Mouse (Mus musculus) forebrain, embryonic 12.5 days (tissue): ENCODE data around the gene Ceacam19. TPM values are rescaled to one million over a fixed set of nuclear protein-coding genes. Genes with fewer than 3 reads are reported as not detected.

Experiments
- ATAC-seq: fragments of 200-750 bp; cut with Nextera tagmentation; 2 replicates; pipeline ENCODE4 v1.8.0; 2017; ENCODE audit warnings: moderate TSS enrichment; ENCODE audit not compliant: low FRiP score
- H3K27ac ChIP-seq: fragments of 300-500 bp; sonication (generic); 2 replicates; pipeline ENCODE4 v1.5.1; 2016; ENCODE audit warnings: mild to moderate bottlenecking
- H3K27me3 ChIP-seq: fragments of 300-500 bp; sonication (generic); 2 replicates; pipeline ENCODE4 v1.6.1; 2016; ENCODE audit warnings: mild to moderate bottlenecking
- H3K36me3 ChIP-seq: fragments of 300-500 bp; sonication (generic); replicated peaks from 2 replicates; pipeline ENCODE4 v1.6.1; 2016; ENCODE audit warnings: mild to moderate bottlenecking
- H3K4me1 ChIP-seq: fragments of 300-500 bp; sonication (generic); 2 replicates; pipeline ENCODE4 v1.6.1; 2016
- H3K4me2 ChIP-seq: fragments of 300-500 bp; sonication (generic); 2 replicates; pipeline ENCODE4 v1.6.1; 2016; ENCODE audit warnings: mild to moderate bottlenecking, moderate library complexity
- H3K4me3 ChIP-seq: fragments of 300-500 bp; sonication (generic); replicated peaks from 2 replicates; pipeline ENCODE4 v1.5.1; 2016; ENCODE audit warnings: mild to moderate bottlenecking
- H3K9ac ChIP-seq: fragments of 300-500 bp; sonication (generic); 2 replicates; pipeline ENCODE4 v1.6.1; 2016; ENCODE audit warnings: mild to moderate bottlenecking
- H3K9me3 ChIP-seq: fragments of 300-500 bp; sonication (generic); 2 replicates; pipeline ENCODE4 v1.6.1; 2016
- WGBS: fragments of 180-500 bp; shearing (Covaris S2); methylation state at CpG from one replicate; pipeline ENCODE4 v1.1.7; 2016; 5-methylcytosine and 5-hydroxymethylcytosine counted together
- polyA plus RNA-seq: library from polyadenylated mRNA; unstranded; fragments of >200 nt; fragmentation: Nextera tagmentation; extraction: Ambion mirVana; gene quantifications from 2 replicates; pipeline ENCODE4 v1.2.1, GENCODE M21; 2016

Gene Ceacam19
- polyA plus RNA-seq, 1 experiment from 2014 or later, result not detected

DNA sequence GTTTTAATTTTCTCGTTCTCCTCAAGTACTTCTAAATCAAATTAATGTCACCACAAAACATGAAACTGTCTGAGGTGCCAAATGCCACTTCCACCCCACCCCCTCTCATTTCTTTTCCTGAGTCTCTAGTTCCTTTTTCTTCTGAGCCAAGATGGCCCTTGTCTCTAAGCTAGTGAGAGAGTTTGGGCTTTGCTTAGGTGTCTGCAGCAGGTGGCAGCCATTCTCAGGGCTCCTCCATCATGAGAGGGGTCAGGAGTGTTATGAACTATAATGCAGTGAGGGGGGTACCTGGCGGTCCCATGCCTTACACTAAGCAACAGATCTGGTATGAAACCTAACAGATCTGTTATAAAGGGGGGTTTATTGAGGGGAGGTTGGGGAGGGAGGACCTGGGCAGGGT, 35.6 kb upstream of the Ceacam19 start:
- no peak for ATAC-seq
- Histone ChIP-seq H3K4me2 (no peak overlapping the region), H3K4me1 (peaks cover 9% of the 10 kb centered on the region; the same call in 1 of the 2 replicates), H3K9ac (no peak overlapping the region), H3K36me3 (no peaks in the 10 kb centered on the region), H3K27ac (no peak overlapping the region), H3K27me3 (no peaks in the 10 kb centered on the region), H3K4me3 (no peak overlapping the region), H3K9me3 (no peaks in the 10 kb centered on the region)
- 47% methylated on average over 2 of the region's 2 CpGs for WGBS

DNA sequence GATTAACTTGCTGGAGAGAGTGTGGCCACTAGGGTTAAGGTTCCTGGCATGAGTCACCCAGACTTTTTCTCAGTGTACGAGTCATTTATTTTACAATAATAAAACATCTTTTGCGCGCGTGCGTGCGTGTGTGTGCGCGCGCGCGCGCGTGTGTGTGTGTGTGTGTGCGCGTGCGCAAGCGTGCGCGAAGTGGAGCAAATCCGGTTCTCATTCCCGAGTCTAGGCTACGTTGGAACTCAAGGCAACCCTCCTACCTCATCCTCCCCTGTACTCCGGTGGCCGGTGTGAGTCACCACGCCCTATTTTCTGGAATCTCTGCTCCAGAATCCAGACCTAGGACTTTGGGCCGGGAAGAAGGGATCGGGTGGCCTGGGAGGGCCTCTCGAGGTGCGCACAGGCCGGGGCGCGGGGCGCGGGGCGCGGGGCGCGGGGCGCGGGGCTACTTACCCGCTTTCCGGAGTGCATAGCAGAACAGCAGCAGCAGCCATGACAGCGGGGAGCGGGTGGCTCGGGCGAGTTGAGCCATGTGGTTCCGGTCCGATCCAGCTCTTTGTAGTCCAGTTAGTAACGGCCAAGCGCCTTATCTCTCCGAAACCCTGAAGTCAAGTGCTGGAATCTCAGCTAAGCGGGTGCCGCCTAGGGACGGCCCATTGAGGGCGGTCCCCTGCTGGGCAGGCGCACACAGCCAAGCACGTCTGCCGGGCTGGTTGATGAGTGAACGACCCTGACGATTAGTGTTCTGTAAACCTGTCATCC, 32.9 kb upstream of the Ceacam19 start, which contains the start of gene Pvr:
Gene Pvr (minus strand): TSS at position 655 of the 756 bp plus-strand sequence.
- Histone ChIP-seq H3K36me3 (peaks cover 4% of the 10 kb centered on the region; the same call in 1 of the 2 replicates), H3K4me2 (peak within 1 kb of the TSS; percentile 84), H3K4me1 (peaks cover 9% of the 10 kb centered on the region; the same call in 1 of the 2 replicates), H3K9ac (peak within 1 kb of the TSS; percentile 77), H3K27ac (0 out of 2 replicates have a peak within 1 kb of the TSS, but pooled peaks have one; percentile 50), H3K4me3 (peak within 1 kb of the TSS; percentile 70), H3K27me3 (no peaks in the 10 kb centered on the region), H3K9me3 (no peaks in the 10 kb centered on the region)
- under 1% methylated on average over 60 of the region's 60 CpGs for WGBS
- ATAC-seq, result peak; percentile 85

DNA sequence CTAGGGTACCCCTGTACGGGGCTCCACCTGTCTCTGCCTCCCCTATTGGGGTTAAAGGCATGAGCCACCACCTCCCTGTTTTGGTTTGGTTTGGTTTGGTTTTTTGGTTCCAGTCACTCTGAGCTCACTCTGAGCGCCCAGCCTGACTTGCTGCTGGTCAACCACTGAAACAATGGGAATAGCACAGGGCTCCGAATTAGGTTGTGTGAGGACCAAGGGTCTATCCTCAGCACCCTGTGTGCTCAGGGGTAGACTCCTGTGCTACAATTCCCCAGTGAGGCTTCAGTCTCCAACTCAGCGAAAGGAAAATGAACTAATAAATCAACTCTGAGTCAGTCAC, 32.4 kb upstream of the Ceacam19 start:
- peak overlapping the region; percentile 70 for H3K4me3 ChIP-seq
- H3K27ac ChIP-seq, result no peak overlapping the region
- peaks cover 4% of the 10 kb centered on the region; the same call in 1 of the 2 replicates for H3K36me3 ChIP-seq
- H3K4me2 ChIP-seq, result peak overlapping the region; percentile 84
- H3K27me3 ChIP-seq, result no peaks in the 10 kb centered on the region
- peak overlapping the region; percentile 77 for H3K9ac ChIP-seq
- no peaks in the 10 kb centered on the region for H3K9me3 ChIP-seq
- WGBS, result 32% methylated on average over 4 of the region's 4 CpGs
- H3K4me1 ChIP-seq, result peaks cover 9% of the 10 kb centered on the region; the same call in 1 of the 2 replicates
- peak; percentile 37; the same call in 1 of the 2 replicates for ATAC-seq

DNA sequence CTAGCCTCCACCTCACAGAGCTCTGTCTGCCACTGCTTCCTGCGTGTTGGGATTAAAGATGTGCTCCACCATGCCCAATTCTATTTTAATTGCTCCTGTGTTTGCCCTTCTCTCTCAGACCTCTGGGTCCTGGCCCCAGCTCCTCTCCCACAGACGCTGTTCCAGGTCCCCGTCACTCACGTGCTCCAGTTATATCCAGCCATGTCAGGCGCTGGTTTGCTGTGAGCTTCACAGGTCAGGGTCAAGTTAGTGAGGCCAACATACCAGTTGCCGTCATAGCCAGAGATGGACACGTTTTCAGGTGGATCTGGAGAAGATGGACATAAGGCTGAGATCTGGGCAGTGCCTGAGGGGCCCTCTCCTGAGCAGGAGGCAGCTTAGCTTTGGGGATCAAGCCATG, 26.8 kb upstream of the Ceacam19 start:
- Histone ChIP-seq H3K4me1 (no peaks in the 10 kb centered on the region), H3K9ac (no peak overlapping the region), H3K27me3 (no peaks in the 10 kb centered on the region), H3K4me3 (no peak overlapping the region), H3K4me2 (no peak overlapping the region), H3K27ac (no peak overlapping the region), H3K9me3 (no peaks in the 10 kb centered on the region), H3K36me3 (peaks cover 4% of the 10 kb centered on the region; the same call in 1 of the 2 replicates)
- no peak for ATAC-seq
- WGBS, result 91% methylated on average over 7 of the region's 7 CpGs

DNA sequence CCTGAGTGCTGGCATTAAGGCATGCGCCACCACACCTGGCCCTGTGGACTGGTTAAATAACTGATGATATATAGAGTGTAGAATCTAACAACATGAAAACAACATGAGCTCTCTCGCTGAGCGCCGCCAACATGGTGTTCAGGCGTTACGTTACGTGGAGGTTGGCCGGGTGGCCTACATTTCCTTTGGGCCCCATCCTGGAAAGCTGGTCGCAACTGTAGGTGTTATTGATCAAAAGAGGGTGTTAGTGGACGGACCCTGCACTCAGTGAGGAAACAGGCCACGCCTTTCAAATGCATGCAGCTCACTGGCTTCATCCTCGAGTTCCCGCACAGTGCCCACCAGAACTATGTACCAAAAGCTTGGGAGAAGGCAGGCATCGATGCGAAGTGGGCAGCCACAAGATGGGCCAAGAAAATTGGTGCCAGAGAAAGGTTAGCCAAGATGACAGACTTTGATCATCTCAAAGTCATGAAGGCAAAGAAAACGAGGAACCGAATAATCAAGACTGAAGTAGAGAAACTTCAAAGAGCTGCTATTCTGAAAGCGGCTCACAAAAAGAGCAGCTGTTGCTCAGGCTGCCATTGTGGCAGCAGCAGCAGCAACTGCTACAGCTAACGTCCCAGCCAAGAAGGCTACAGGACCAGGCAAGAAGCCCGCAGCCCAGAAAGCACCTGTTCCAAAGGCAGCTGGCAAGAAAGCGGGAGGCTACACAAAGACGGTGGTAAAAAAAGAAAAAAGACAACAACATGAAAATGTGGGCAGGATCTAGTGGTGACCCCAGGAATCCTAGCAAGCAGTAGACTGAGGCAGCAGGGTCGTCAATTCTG, 24.1 kb upstream of the Ceacam19 start:
- no peaks in the 10 kb centered on the region for H3K4me1 ChIP-seq
- no peak for ATAC-seq
- H3K27ac ChIP-seq, result no peak overlapping the region
- no peaks in the 10 kb centered on the region for H3K27me3 ChIP-seq
- H3K36me3 ChIP-seq, result peaks cover 9% of the 10 kb centered on the region
- H3K9ac ChIP-seq, result no peak overlapping the region
- H3K4me3 ChIP-seq, result no peak overlapping the region
- 87% methylated on average over 23 of the region's 23 CpGs for WGBS
- no peaks in the 10 kb centered on the region for H3K9me3 ChIP-seq
- H3K4me2 ChIP-seq, result no peak overlapping the region

DNA sequence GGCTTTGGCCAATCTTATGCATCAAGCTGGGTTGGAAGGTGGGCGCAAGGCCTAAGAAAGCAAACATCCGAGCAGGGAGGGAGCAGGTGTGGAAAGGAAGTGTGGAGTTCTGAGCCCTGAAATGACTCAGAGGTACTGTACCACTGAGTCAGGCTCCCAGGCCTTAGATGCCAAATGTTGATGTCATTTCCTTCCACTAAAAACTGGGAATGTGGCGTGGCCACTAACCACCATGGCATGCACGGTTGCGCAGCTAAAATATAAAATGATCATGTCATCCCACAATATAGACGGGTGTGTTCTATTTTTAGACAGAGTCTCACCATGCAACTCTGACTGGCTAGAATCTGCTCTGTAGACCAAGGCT, 23.5 kb upstream of the Ceacam19 start:
- Histone ChIP-seq H3K9ac (no peak overlapping the region), H3K4me3 (no peak overlapping the region), H3K4me2 (no peak overlapping the region), H3K4me1 (no peaks in the 10 kb centered on the region), H3K27ac (no peak overlapping the region), H3K36me3 (peaks cover 6% of the 10 kb centered on the region), H3K9me3 (no peaks in the 10 kb centered on the region), H3K27me3 (no peaks in the 10 kb centered on the region)
- 92% methylated on average over 6 of the region's 6 CpGs for WGBS
- no peak for ATAC-seq

DNA sequence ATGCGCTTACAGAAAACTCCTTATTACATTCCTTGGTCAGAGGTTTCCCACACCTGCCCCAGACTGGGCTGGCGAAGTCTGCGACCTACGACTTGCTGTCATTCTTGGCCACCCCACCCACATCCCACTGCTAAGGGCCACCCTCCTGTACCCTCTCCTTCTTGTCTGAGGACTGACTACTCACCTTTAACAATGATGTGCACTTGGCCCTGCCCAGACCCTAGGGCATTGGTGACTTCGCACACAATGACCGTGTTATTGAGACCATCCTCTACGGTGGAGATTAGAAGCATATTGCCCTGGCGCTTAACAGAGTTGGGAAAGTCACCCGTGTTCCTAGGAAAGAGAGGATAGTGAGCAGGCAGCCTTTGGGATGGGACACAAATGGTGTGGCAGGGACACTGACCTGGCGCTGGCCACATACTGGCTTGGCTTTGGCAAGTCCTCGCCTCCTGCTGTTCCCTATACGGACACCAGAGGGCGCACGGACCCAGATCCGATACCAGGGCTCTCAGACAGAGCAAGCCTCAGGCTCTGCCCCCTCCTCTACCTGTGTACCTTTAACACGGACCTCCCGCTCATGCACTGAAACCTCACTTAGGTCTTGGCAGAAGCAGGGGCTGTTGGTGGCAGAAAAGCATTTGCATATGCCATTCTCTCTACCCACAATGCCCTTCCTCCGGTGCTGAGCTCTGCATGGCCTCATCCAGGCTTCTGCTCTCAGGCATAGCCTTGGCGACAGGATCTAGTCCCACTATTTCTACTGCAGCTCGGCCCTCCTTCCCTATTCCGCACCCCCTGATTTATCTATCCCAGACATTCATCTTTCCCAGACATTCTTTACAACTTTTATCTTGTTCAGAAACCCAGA, 22.9 kb upstream of the Ceacam19 start:
- Histone ChIP-seq H3K4me3 (no peak overlapping the region), H3K4me1 (no peaks in the 10 kb centered on the region), H3K4me2 (no peak overlapping the region), H3K9me3 (0 out of 2 replicates have a peak, but pooled peaks cover under 1% of the 10 kb centered on the region), H3K36me3 (peaks cover 6% of the 10 kb centered on the region), H3K27ac (no peak overlapping the region), H3K27me3 (no peaks in the 10 kb centered on the region), H3K9ac (no peak overlapping the region)
- ATAC-seq, result peak; percentile 49; the same call in 1 of the 2 replicates
- 50% methylated on average over 21 of the region's 21 CpGs for WGBS

DNA sequence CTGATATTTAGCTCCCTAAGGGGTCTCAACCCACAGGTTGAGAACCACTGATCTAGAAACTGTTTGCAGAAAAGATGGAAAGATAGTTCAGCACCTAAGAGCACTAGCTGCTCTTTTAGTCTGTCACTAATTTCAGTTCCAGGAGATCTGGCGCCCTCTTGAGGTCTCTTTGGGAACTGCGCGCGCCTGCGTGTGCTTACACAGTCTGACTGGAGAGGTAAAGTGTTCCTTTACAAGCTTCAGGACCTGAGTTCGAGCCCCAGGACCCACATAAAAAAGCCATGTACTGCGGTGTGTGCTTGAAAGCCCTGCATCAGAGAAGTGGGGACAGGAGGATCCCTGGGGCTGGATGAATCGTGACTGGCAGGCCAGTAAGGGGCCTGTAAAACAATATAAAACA, 2.1 kb upstream of the Ceacam19 start:
- H3K4me3 ChIP-seq, result no peak overlapping the region
- ATAC-seq, result no peak
- no peaks in the 10 kb centered on the region for H3K27me3 ChIP-seq
- no peak overlapping the region for H3K27ac ChIP-seq
- H3K4me2 ChIP-seq, result no peak overlapping the region
- no peak overlapping the region for H3K9ac ChIP-seq
- H3K36me3 ChIP-seq, result no peaks in the 10 kb centered on the region
- H3K4me1 ChIP-seq, result no peaks in the 10 kb centered on the region
- WGBS, result 52% methylated on average over 8 of the region's 8 CpGs
- H3K9me3 ChIP-seq, result 0 out of 2 replicates have a peak, but pooled peaks cover 4% of the 10 kb centered on the region

DNA sequence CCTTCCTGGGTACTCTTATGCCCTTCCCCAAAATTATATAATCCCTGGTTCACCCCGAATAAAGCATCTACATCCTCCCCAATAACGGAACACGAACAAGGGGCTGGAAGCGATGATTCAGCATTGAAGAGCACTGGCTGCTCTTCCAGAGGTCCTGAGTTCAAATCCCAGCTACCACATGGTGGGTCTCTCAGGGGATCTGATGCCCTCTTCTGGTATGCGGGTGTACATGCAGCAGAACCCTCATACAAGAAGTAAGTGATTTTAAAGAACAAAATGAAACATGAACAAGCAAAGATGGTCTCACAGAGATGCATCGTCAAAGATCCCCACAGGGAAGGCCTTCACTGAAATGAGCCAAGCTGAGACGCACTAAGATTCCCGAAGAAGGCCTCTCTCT, 7.0 kb downstream of the Ceacam19 start:
- H3K36me3 ChIP-seq, result no peaks in the 10 kb centered on the region
- H3K4me2 ChIP-seq, result no peak overlapping the region
- ATAC-seq, result no peak
- H3K27me3 ChIP-seq, result no peaks in the 10 kb centered on the region
- 81% methylated on average over 8 of the region's 8 CpGs for WGBS
- 0 out of 2 replicates have a peak, but pooled peaks cover 8% of the 10 kb centered on the region for H3K9me3 ChIP-seq
- H3K27ac ChIP-seq, result no peak overlapping the region
- no peaks in the 10 kb centered on the region for H3K4me1 ChIP-seq
- no peak overlapping the region for H3K4me3 ChIP-seq
- no peak overlapping the region for H3K9ac ChIP-seq

DNA sequence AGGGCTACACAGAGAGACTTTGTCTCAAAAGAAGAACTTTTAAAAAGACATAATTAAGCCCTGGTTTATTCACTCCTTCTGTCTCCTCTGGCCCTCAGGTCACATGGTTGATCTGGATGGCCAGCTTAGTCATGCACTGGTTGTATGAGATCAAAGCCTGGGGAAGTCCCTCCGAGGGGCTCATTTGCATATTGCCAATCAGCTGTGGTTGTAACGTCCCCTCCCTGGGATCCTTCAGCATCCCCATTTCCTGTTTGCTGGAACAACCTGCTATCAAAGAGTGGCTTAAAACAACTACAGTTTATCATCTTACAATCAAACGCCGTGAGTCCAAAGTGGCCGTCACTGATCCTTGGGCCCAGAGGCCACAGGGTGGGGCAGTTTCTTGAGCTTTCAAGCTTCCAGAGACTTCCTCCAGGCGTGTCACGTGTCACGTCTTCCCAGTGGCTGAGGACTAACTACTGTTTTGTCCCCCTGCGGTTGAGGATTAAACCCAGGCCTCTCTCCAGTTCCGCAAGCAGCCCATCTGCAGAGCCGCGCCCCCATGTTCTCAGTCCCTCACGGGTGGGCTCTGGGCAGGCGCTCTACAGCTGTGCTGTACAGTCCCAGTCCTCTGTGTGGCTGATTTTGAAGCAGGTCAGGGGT, 10.9 kb downstream of the Ceacam19 start:
- no peaks in the 10 kb centered on the region for H3K36me3 ChIP-seq
- H3K9ac ChIP-seq, result no peak overlapping the region
- H3K27me3 ChIP-seq, result no peaks in the 10 kb centered on the region
- 67% methylated on average over 14 of the region's 14 CpGs for WGBS
- H3K9me3 ChIP-seq, result no peaks in the 10 kb centered on the region
- H3K4me2 ChIP-seq, result no peak overlapping the region
- no peak overlapping the region for H3K4me3 ChIP-seq
- no peaks in the 10 kb centered on the region for H3K4me1 ChIP-seq
- ATAC-seq, result 0 out of 2 replicates have a peak, but pooled peaks have one; percentile 27
- no peak overlapping the region for H3K27ac ChIP-seq

DNA sequence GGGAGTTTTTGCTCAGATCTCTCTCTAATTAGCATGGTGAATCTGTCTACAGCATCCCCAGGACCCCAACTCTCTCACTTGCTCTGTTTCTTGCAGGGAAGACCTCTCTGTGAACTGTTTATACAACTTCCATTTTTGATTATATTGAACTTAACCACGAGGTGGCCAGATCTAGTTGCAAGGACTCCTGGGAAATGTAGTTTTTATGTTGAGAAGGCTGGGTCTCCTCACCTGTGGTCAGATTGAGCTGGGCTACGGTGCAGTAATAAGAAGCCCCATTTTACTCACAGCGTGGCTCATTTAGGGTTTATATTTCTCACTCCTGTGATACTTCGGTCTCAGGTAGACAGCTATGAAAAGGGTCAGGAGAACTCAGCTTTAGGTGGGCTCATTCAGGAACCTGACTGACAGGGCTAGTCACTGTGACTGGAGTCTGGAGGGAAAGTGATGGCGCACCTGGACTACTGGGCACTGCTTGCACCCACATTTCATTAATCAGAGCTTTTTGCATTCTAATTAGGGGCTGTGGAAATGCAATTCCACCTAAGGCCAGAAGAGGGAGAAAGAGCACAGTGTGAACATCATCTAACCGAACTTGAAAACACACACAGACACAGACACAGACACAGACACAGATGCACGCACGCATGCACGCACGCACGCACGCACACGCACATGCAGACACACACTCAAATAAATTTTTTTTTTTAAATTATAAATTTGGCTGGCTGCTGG, 11.7 kb downstream of the Ceacam19 start:
- Histone ChIP-seq H3K27ac (no peak overlapping the region), H3K9ac (no peak overlapping the region), H3K4me1 (no peaks in the 10 kb centered on the region), H3K4me2 (no peak overlapping the region), H3K9me3 (no peaks in the 10 kb centered on the region), H3K36me3 (no peaks in the 10 kb centered on the region), H3K27me3 (no peaks in the 10 kb centered on the region), H3K4me3 (no peak overlapping the region)
- peak; percentile 49; the same call in 1 of the 2 replicates for ATAC-seq
- WGBS, result 51% methylated on average over 13 of the region's 13 CpGs
